Mouse (Mus musculus) brain, embryonic 14.5 days (tissue): ENCODE measurements around the gene Nkx6-2.

Experiments
- CTCF ChIP-seq: fragments of 200-500 bp; IDR thresholded peaks from 2 replicates; pipeline ENCODE4 v1.5.1; 2012; ENCODE audit warnings: inconsistent platforms, mild to moderate bottlenecking, moderate library complexity, borderline replicate concordance; ENCODE audit not compliant: insufficient read depth, insufficient read length; ENCODE audit errors: extremely low read depth
- POLR2A ChIP-seq: fragments of 200-500 bp; IDR thresholded peaks from 2 replicates; pipeline ENCODE4 v1.6.1; 2012; ENCODE audit warnings: mild to moderate bottlenecking, inconsistent platforms, borderline replicate concordance; ENCODE audit not compliant: poor library complexity, insufficient read depth, insufficient read length, severe bottlenecking; ENCODE audit errors: extremely low read depth

DNA sequence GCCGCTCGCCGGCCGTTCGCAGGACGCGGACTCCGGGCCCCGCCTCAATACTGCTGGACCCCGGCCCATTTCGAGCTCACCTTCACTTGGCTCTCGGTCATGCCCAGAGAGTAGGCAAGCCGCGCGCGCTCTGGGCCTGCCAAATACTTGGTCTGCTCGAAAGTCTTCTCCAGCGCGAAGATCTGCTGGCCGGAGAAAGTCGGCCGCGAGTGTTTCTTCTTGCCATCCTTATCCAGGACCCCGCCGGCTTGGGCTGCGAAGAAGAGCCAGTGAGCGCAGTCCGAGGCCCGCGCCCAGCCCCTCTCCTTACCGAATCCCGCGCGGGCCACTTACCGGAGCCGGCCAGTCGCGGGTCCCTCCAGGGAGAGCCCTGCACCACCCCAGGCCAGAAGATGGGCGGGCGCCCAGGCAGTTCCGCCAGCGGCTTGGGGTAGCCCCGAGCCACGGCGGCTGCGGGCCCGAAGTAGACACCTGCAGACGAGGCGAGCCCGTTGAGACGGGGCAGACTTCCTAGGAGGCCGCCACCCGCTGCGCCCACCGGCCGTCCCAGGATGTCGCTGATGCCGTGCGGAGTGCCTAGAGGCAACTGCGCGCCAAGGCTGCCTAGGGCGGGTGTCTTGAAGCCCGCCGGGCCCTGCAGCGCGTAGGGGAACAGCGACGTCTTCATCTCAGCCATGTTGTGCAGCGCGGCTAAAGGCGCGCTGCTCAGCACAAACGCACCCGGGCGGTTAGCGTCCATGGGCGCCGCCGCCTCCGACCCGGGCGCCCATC lies 611 bp downstream of the Nkx6-2 start:
- TF ChIP-seq POLR2A = no peak
- TF ChIP-seq CTCF = no peak
